In the genomic region with DNA sequence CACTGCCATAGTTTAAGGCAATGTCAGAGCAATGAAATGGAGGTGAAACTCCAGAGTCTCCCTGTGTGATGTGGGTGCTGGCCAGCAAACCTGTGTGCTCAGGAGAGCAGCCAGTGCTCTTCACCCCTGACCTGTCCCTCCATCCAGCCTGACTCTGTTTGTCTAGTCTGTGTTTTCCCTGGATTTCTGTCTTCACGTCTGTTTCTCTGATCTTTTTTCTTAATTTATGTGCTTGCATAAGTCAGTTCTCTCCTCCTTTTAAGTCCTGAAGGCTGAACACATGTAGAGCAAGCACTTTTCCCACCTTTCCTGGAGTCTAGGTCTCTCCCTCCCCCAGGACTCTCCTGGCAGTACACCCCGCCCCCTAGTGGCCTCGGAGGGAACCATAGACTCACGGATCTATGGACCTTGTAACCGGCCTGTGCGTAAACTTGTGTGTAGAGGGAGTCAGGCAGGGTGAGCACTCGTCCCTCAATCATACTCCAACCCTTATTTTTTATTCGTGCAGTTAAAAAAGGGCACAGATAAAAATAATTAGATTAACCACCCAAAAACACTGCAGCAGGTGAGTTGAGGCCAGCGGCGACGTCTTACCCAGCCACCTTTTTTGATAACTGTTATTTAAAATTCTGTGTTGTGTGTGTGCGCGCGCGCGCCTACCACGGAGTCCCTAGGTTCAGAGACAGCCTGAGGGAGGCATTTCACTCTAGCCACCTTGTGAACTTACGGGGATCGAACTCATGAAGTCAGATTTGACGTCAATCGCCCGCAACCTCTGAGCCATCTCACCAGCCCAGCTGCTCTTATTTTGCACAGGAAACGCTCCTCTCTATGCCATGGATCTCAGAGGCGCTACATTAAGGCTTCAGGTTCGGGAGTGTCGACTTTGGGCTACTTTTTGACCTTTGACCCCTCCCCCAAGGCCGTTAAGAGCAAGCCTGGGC, we compare ENCODE assay signal across 8 mouse cellular contexts. TPM values are rescaled to one million over a fixed set of nuclear protein-coding genes. Genes with fewer than 3 reads are reported as not detected.
DNase-seq lines count a peak whose midpoint lies in the region; ATAC-seq lines count a peak whose summit lies in the region.

No protein-coding gene starts in this region.

- no peaks in the 10 kb centered on the region for H3K9me3 ChIP-seq in embryonic facial prominence, embryonic 13.5 days

- ATAC-seq in embryonic facial prominence, embryonic 13.5 days (ENCODE audit: insufficient number of reproducible peaks, insufficient read depth, low FRiP score, low TSS enrichment, low read depth), result peak; percentile 44

- peak overlapping the region; percentile 98 for H3K4me2 ChIP-seq in embryonic facial prominence, embryonic 13.5 days

- 4% methylated on average over 27 of the region's 27 CpGs for WGBS in embryonic facial prominence, embryonic 13.5 days

- peak overlapping the region; percentile 74 for H3K9ac ChIP-seq in embryonic facial prominence, embryonic 13.5 days

- DNase-seq in 3134 (ENCODE audit: extremely low read depth, insufficient read length, low spot score) (peak; percentile 68), liver (peak; percentile 98)
- peak; percentile 97 for DNase-seq in adrenal gland, postnatal 36 days
- peak; percentile 93 for DNase-seq in heart, adult 8-10 months (ENCODE audit: low spot score)
- peak; percentile 97 for DNase-seq in kidney, adult 9 months
- peak; percentile 78 to 82 for DNase-seq in monocyte, adult 2 months (ENCODE audit: low read depth in 1 of 2, low spot score in 2 of 2)
- peak; percentile 89 to 94 for DNase-seq in spleen, postnatal 14 days (ENCODE audit: low spot score in 2 of 2)

- peaks cover 20% of the 10 kb centered on the region for H3K36me3 ChIP-seq in embryonic facial prominence, embryonic 13.5 days

- peaks cover 40% of the 10 kb centered on the region for H3K4me1 ChIP-seq in embryonic facial prominence, embryonic 13.5 days

- peak overlapping the region; percentile 96 for H3K4me3 ChIP-seq in embryonic facial prominence, embryonic 13.5 days

- peak overlapping the region; percentile 85 for H3K27ac ChIP-seq in embryonic facial prominence, embryonic 13.5 days

- no peaks in the 10 kb centered on the region for H3K27me3 ChIP-seq in embryonic facial prominence, embryonic 13.5 days

RNA-seq across cellular contexts. Expression of gene Stk11, which starts 1.0 kb away (rescaled TPM):
- total RNA-seq in adrenal gland, postnatal 36 days (2021), result 100 to 1,000 TPM; 146 to 149 TPM
- 18.5 and 19.0 TPM in 2 replicates for polyA plus RNA-seq in embryonic facial prominence, embryonic 13.5 days (2015; fragmentation: Nextera tagmentation; extraction: Ambion mirVana)
- 100 to 1,000 TPM; 148 to 176 (median 153) TPM for total RNA-seq in heart, adult 8-10 months (2022)

RNA-seq across cellular contexts. Expression of gene Sbno2, which starts 9.2 kb away (rescaled TPM):
- 10 to 100 TPM; 49.3 to 51.3 TPM for total RNA-seq in adrenal gland, postnatal 36 days (2021)
- polyA plus RNA-seq in embryonic facial prominence, embryonic 13.5 days (2015; fragmentation: Nextera tagmentation; extraction: Ambion mirVana), result 15.8 and 16.1 TPM in 2 replicates
- 10 to 100 TPM in 3 of 4 experiments, 1 to 10 TPM in 1; 9.5 to 12.0 (median 11.1) TPM for total RNA-seq in heart, adult 8-10 months (2022)

RNA-seq across cellular contexts. Expression of gene Atp5d, which starts 23.8 kb away (rescaled TPM):
- total RNA-seq in adrenal gland, postnatal 36 days (2021), result 100 to 1,000 TPM; 561 to 735 TPM
- 491 and 513 TPM in 2 replicates for polyA plus RNA-seq in embryonic facial prominence, embryonic 13.5 days (2015; fragmentation: Nextera tagmentation; extraction: Ambion mirVana)
- 1,000 to 10,000 TPM; 1,050 to 1,135 (median 1,101) TPM for total RNA-seq in heart, adult 8-10 months (2022)

RNA-seq across cellular contexts. Expression of gene Cbarp, which starts 26.0 kb away (rescaled TPM):
- 100 to 1,000 TPM in 1 of 2 experiments, 10 to 100 TPM in 1; 57.5 to 205 TPM for total RNA-seq in adrenal gland, postnatal 36 days (2021)
- 6.8 and 9.8 TPM in 2 replicates for polyA plus RNA-seq in embryonic facial prominence, embryonic 13.5 days (2015; fragmentation: Nextera tagmentation; extraction: Ambion mirVana)
- total RNA-seq in heart, adult 8-10 months (2022), result 1 to 10 TPM; 3.8 to 6.1 (median 4.6) TPM

RNA-seq across cellular contexts. Expression of gene Midn, which starts 33.5 kb away (rescaled TPM):
- 100 to 1,000 TPM; 104 to 188 TPM for total RNA-seq in adrenal gland, postnatal 36 days (2021)
- polyA plus RNA-seq in embryonic facial prominence, embryonic 13.5 days (2015; fragmentation: Nextera tagmentation; extraction: Ambion mirVana), result 21.2 and 25.7 TPM in 2 replicates
- total RNA-seq in heart, adult 8-10 months (2022), result 100 to 1,000 TPM in 1 of 4 experiments, 10 to 100 TPM in 3; 83.9 to 111 (median 91.0) TPM

Comparison
In these comparisons a context has a peak if more than half of its experiments do, and no peak if none do; other contexts are left out.
1. Peak in every context shown above with its lines: DNase-seq, ATAC-seq, H3K4me3 ChIP-seq and H3K27ac ChIP-seq.